Mouse (Mus musculus): Measurements from ENCODE around the gene Cavin3. TPM values are rescaled to one million over a fixed set of nuclear protein-coding genes. Genes with fewer than 3 reads are reported as not detected.

Cavin3 gene
- total and polyA plus RNA-seq, 2 experiments from 2014 or later = 33.5 to 34.6 TPM

GRCm38 (mm10) chr7:105433859-105434258, 48.2 kb downstream of the Cavin3 start:
- no peaks in the 10 kb centered on the region for H3K27me3 ChIP-seq (ENCODE audit: insufficient read depth, low read length)
- WGBS = 88% methylated on average over 17 of the region's 17 CpGs

GRCm38 (mm10) chr7:105432058-105432457, 50.0 kb downstream of the Cavin3 start:
- Histone ChIP-seq H3K27me3 (ENCODE audit: insufficient read depth, low read length) (no peaks in the 10 kb centered on the region), H3K27ac (ENCODE audit: low read depth, low read length) (no peak overlapping the region), H3K9me3 (ENCODE audit: low read length) (no peaks in the 10 kb centered on the region), H3K9ac (replicated peaks; ENCODE audit: low read length, poor library complexity, severe bottlenecking) (no peak overlapping the region), H3K4me1 (ENCODE audit: insufficient read depth, low read length) (no peaks in the 10 kb centered on the region), H3K4me2 (ENCODE audit: low read depth, low read length, poor library complexity, severe bottlenecking) (no peak overlapping the region), H3K36me3 (ENCODE audit: insufficient read depth, low read length) (no peaks in the 10 kb centered on the region; the same call in 1 of the 2 replicates), H3K4me3 (ENCODE audit: low read depth, low read length) (no peak overlapping the region)
- ATAC-seq (ENCODE audit: low FRiP score) = no peak
- no peak for TF ChIP-seq CTCF (IDR thresholded peaks at IDR 0.05)
- no peak for DNase-seq (ENCODE audit: low spot score)
- 43% methylated on average over 1 of the region's 1 CpGs for WGBS

More at GRCm38 (mm10) chr7:105433859-105434258, 48.2 kb downstream of the Cavin3 start:
- H3K4me2 ChIP-seq (ENCODE audit: low read depth, low read length, poor library complexity, severe bottlenecking) = no peak overlapping the region
- no peaks in the 10 kb centered on the region; the same call in 1 of the 2 replicates for H3K36me3 ChIP-seq (ENCODE audit: insufficient read depth, low read length)
- ATAC-seq (ENCODE audit: low FRiP score) (no peak), DNase-seq (ENCODE audit: low spot score) (no peak)
- H3K9ac ChIP-seq (replicated peaks; ENCODE audit: low read length, poor library complexity, severe bottlenecking) = no peak overlapping the region
- TF ChIP-seq CTCF (IDR thresholded peaks at IDR 0.05) = no peak
- no peak overlapping the region for H3K27ac ChIP-seq (ENCODE audit: low read depth, low read length)
- H3K4me1 ChIP-seq (ENCODE audit: insufficient read depth, low read length) = no peaks in the 10 kb centered on the region
- no peaks in the 10 kb centered on the region for H3K9me3 ChIP-seq (ENCODE audit: low read length)
- H3K4me3 ChIP-seq (ENCODE audit: low read depth, low read length) = no peak overlapping the region

Other genes with a start within 250 kb of the Cavin3 start
- not detected in 2 replicates for gene Olfr688, start 194.2 kb downstream of the Cavin3 start, total RNA-seq (2014; rRNA removed)
- not detected in 2 replicates for gene Olfr688, start 194.2 kb downstream of the Cavin3 start, polyA plus RNA-seq (2015; fragmentation: Nextera tagmentation; extraction: Ambion mirVana)
- not detected in 2 replicates for gene Olfr689, start 171.1 kb downstream of the Cavin3 start, total RNA-seq (2014; rRNA removed)
- 0.05 TPM in 1 of 2 replicates, not detected in the other for gene Olfr689, start 171.1 kb downstream of the Cavin3 start, polyA plus RNA-seq (2015; fragmentation: Nextera tagmentation; extraction: Ambion mirVana)
- gene Olfr690, start 148.2 kb downstream of the Cavin3 start, total RNA-seq (2014; rRNA removed) = 0.22 and 1.4 TPM in 2 replicates
- gene Olfr690, start 148.2 kb downstream of the Cavin3 start, polyA plus RNA-seq (2015; fragmentation: Nextera tagmentation; extraction: Ambion mirVana) = not detected in 2 replicates
- gene Olfr691, start 140.0 kb downstream of the Cavin3 start, total RNA-seq (2014; rRNA removed) = 0.76 and 2.6 TPM in 2 replicates
- gene Olfr691, start 140.0 kb downstream of the Cavin3 start, polyA plus RNA-seq (2015; fragmentation: Nextera tagmentation; extraction: Ambion mirVana) = 0.09 and 0.26 TPM in 2 replicates
- gene Olfr692, start 114.1 kb downstream of the Cavin3 start, total RNA-seq (2014; rRNA removed) = not detected in 2 replicates
- 0.14 TPM in 1 of 2 replicates, not detected in the other for gene Olfr692, start 114.1 kb downstream of the Cavin3 start, polyA plus RNA-seq (2015; fragmentation: Nextera tagmentation; extraction: Ambion mirVana)
- gene Gm5901, start 107.3 kb downstream of the Cavin3 start, total RNA-seq (2014; rRNA removed) = not detected in 2 replicates
- 0.48 and 0.57 TPM in 2 replicates for gene Gm5901, start 107.3 kb downstream of the Cavin3 start, polyA plus RNA-seq (2015; fragmentation: Nextera tagmentation; extraction: Ambion mirVana)
- gene Fam160a2, start 82.2 kb downstream of the Cavin3 start, total RNA-seq (2014; rRNA removed) = 33.4 and 35.8 TPM in 2 replicates
- 37.3 and 37.6 TPM in 2 replicates for gene Fam160a2, start 82.2 kb downstream of the Cavin3 start, polyA plus RNA-seq (2015; fragmentation: Nextera tagmentation; extraction: Ambion mirVana)
- gene Cnga4, start 77.7 kb downstream of the Cavin3 start, total RNA-seq (2014; rRNA removed) = 0.49 TPM in 1 of 2 replicates, not detected in the other
- gene Cnga4, start 77.7 kb downstream of the Cavin3 start, polyA plus RNA-seq (2015; fragmentation: Nextera tagmentation; extraction: Ambion mirVana) = 0.21 and 0.26 TPM in 2 replicates
- gene Cckbr, start 56.6 kb downstream of the Cavin3 start, total RNA-seq (2014; rRNA removed) = 9.9 and 12.0 TPM in 2 replicates
- gene Cckbr, start 56.6 kb downstream of the Cavin3 start, polyA plus RNA-seq (2015; fragmentation: Nextera tagmentation; extraction: Ambion mirVana) = 6.3 and 7.7 TPM in 2 replicates
- 162 and 182 TPM in 2 replicates for gene Smpd1, start 72.1 kb upstream of the Cavin3 start, total RNA-seq (2014; rRNA removed)
- 115 and 127 TPM in 2 replicates for gene Smpd1, start 72.1 kb upstream of the Cavin3 start, polyA plus RNA-seq (2015; fragmentation: Nextera tagmentation; extraction: Ambion mirVana)
- gene Apbb1, start 99.4 kb upstream of the Cavin3 start, total RNA-seq (2014; rRNA removed) = 391 and 571 TPM in 2 replicates
- 341 and 372 TPM in 2 replicates for gene Apbb1, start 99.4 kb upstream of the Cavin3 start, polyA plus RNA-seq (2015; fragmentation: Nextera tagmentation; extraction: Ambion mirVana)
- not detected in 2 replicates for gene Hpx, start 117.8 kb upstream of the Cavin3 start, total RNA-seq (2014; rRNA removed)
- 0.20 TPM in 1 of 2 replicates, not detected in the other for gene Hpx, start 117.8 kb upstream of the Cavin3 start, polyA plus RNA-seq (2015; fragmentation: Nextera tagmentation; extraction: Ambion mirVana)
- gene Trim3, start 151.3 kb upstream of the Cavin3 start, total RNA-seq (2014; rRNA removed) = 164 and 171 TPM in 2 replicates
- 108 and 109 TPM in 2 replicates for gene Trim3, start 151.3 kb upstream of the Cavin3 start, polyA plus RNA-seq (2015; fragmentation: Nextera tagmentation; extraction: Ambion mirVana)
- gene Timm10b, start 157.8 kb upstream of the Cavin3 start, total RNA-seq (2014; rRNA removed) = 36.4 and 107 TPM in 2 replicates
- gene Timm10b, start 157.8 kb upstream of the Cavin3 start, polyA plus RNA-seq (2015; fragmentation: Nextera tagmentation; extraction: Ambion mirVana) = 170 and 179 TPM in 2 replicates
- 62.1 and 90.0 TPM in 2 replicates for gene Arfip2, start 158.1 kb upstream of the Cavin3 start, total RNA-seq (2014; rRNA removed)
- 84.9 and 95.3 TPM in 2 replicates for gene Arfip2, start 158.1 kb upstream of the Cavin3 start, polyA plus RNA-seq (2015; fragmentation: Nextera tagmentation; extraction: Ambion mirVana)
- 55.3 and 65.6 TPM in 2 replicates for gene Gm45799, start 158.3 kb upstream of the Cavin3 start, total RNA-seq (2014; rRNA removed)
- gene Gm45799, start 158.3 kb upstream of the Cavin3 start, polyA plus RNA-seq (2015; fragmentation: Nextera tagmentation; extraction: Ambion mirVana) = 11.3 and 23.7 TPM in 2 replicates
- gene Dnhd1, start 168.5 kb upstream of the Cavin3 start, total RNA-seq (2014; rRNA removed) = 3.8 and 5.2 TPM in 2 replicates
- gene Dnhd1, start 168.5 kb upstream of the Cavin3 start, polyA plus RNA-seq (2015; fragmentation: Nextera tagmentation; extraction: Ambion mirVana) = 1.8 and 1.9 TPM in 2 replicates